Mouse (Mus musculus) hindbrain, embryonic 11.5 days (tissue): Measurements from ENCODE around the gene Btbd35f26. TPM values are rescaled to one million over a fixed set of nuclear protein-coding genes. Genes with fewer than 3 reads are reported as not detected.
"Not testable (repeated sequence)": the region's sequence is repeated elsewhere in the genome, so short reads cannot be mapped to it uniquely, and the experiment has no call there.

Experiments used
- ATAC-seq: fragments of 200-750 bp; cut with Nextera tagmentation; 2 replicates; pipeline ENCODE4 v1.8.0; 2017; ENCODE audit warnings: mild to moderate bottlenecking, moderate TSS enrichment, moderate library complexity; ENCODE audit not compliant: low FRiP score
- DNase-seq: peaks from one replicate; pipeline ENCODE4 v3.0.0-alpha.2; 2015; ENCODE audit warnings: low spot score
- H3K27ac ChIP-seq: fragments of 300-500 bp; sonication (generic); 2 replicates; pipeline ENCODE4 v1.5.1; 2014; ENCODE audit warnings: mild to moderate bottlenecking, low read depth, low read length
- H3K27me3 ChIP-seq: fragments of 300-500 bp; sonication (generic); 2 replicates; pipeline ENCODE4 v1.6.1; 2014; ENCODE audit warnings: mild to moderate bottlenecking, low read length, moderate library complexity, mixed read lengths; ENCODE audit not compliant: control insufficient read depth, insufficient read depth
- H3K36me3 ChIP-seq: fragments of 300-500 bp; sonication (generic); 2 replicates; pipeline ENCODE4 v1.6.1; 2014; ENCODE audit warnings: mild to moderate bottlenecking, low read length, moderate library complexity, mixed read lengths; ENCODE audit not compliant: control insufficient read depth, insufficient read depth
- H3K4me1 ChIP-seq: fragments of 300-500 bp; sonication (generic); replicated peaks from 2 replicates; pipeline ENCODE4 v1.6.1; 2014; ENCODE audit warnings: low read length, mixed read lengths; ENCODE audit not compliant: control insufficient read depth, insufficient read depth
- H3K4me2 ChIP-seq: fragments of 300-500 bp; sonication (generic); replicated peaks from 2 replicates; pipeline ENCODE4 v1.6.1; 2014; ENCODE audit warnings: mild to moderate bottlenecking, low read depth, low read length
- H3K4me3 ChIP-seq: fragments of 300-500 bp; sonication (generic); 2 replicates; pipeline ENCODE4 v1.5.1; 2014; ENCODE audit warnings: low read depth, low read length
- H3K9ac ChIP-seq: fragments of 300-500 bp; sonication (generic); 2 replicates; pipeline ENCODE4 v1.6.1; 2014; ENCODE audit warnings: low read depth, low read length
- H3K9me3 ChIP-seq: fragments of 300-500 bp; sonication (generic); 2 replicates; pipeline ENCODE4 v1.6.1; 2016; ENCODE audit warnings: low read length; ENCODE audit not compliant: control insufficient read depth
- WGBS: fragments of 180-500 bp; shearing (Covaris S2); extraction: QIAGEN DNeasy Blood & Tissue Kit; methylation state at CpG from one replicate; pipeline ENCODE4 v1.1.7; 2014; 5-methylcytosine and 5-hydroxymethylcytosine counted together
- polyA plus RNA-seq: library from polyadenylated mRNA; unstranded; fragments of >200 nt; fragmentation: Nextera tagmentation; extraction: Ambion mirVana; gene quantifications from 2 replicates; pipeline ENCODE4 v1.2.1, GENCODE M21; 2014

Gene Btbd35f26
- not detected in 2 replicates for polyA plus RNA-seq

GRCm38 (mm10) chrX:31336154-31336553, at the start of gene Btbd35f26:
TSS of gene Btbd35f26 (plus strand) at chrX:31336454.
- not testable (repeated sequence) for H3K4me2 ChIP-seq, H3K9me3 ChIP-seq, ATAC-seq, H3K4me1 ChIP-seq, H3K27me3 ChIP-seq, DNase-seq, H3K27ac ChIP-seq, H3K4me3 ChIP-seq, H3K36me3 ChIP-seq, H3K9ac ChIP-seq
- no CpG with 5 or more reads among the region's 4 CpGs for WGBS

DNA sequence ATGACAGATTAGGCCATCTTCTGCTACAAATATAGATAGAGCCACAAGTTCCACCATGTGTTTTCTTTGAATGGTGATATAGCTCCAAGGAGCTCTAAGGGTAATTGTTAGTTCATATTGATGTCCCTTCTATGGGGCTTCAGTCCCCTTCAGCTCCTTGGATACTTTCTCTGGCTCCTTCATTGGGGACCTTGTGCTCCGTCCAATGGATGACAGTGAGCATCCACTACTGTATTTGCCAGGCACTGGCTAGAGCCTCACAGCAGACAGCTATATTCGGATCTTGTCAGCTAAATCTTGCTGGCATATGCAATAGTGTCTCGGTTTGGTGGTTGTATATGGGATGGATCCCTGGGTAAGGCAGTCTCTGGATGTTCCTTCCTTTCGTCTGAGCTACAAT, 5.7 kb downstream of the Btbd35f26 start:
- H3K27me3 ChIP-seq, H3K27ac ChIP-seq, H3K36me3 ChIP-seq, H3K9ac ChIP-seq, H3K4me3 ChIP-seq, DNase-seq, H3K9me3 ChIP-seq, H3K4me1 ChIP-seq, H3K4me2 ChIP-seq, ATAC-seq: not testable (repeated sequence)
- 81% methylated on average over 1 of the region's 4 CpGs for WGBS

- not testable (repeated sequence) for H3K27ac ChIP-seq, DNase-seq, H3K4me3 ChIP-seq, H3K9ac ChIP-seq, H3K9me3 ChIP-seq, H3K4me2 ChIP-seq, H3K27me3 ChIP-seq, H3K4me1 ChIP-seq, ATAC-seq, H3K36me3 ChIP-seq
- no CpG with 5 or more reads among the region's 4 CpGs for WGBS
These were observed 47.6 kb downstream of the Btbd35f26 start, which contains the start of gene Btbd35f19 for GRCm38 (mm10) chrX:31383818-31384217. TSS of gene Btbd35f19 (minus strand) at chrX:31383918.

Other genes with a start within 250 kb of the Btbd35f26 start
- gene Btbd35f29, start 218.8 kb upstream of the Btbd35f26 start, polyA plus RNA-seq: not detected in 2 replicates
- not detected in 2 replicates for gene Spin2f, start 82.6 kb upstream of the Btbd35f26 start, polyA plus RNA-seq
- gene Btbd35f19, start 47.5 kb downstream of the Btbd35f26 start, polyA plus RNA-seq: not detected in 2 replicates
- gene Gm21883, start 237.8 kb downstream of the Btbd35f26 start, polyA plus RNA-seq: not detected in 2 replicates